Mouse (Mus musculus): ENCODE measurements around the gene Gipc2.

Gipc2 gene

GRCm38 (mm10) chr3:152064166-152064565 lies 101.9 kb downstream of the Gipc2 start:
- DNase-seq, result no peak

- DNase-seq, result no peak
Observed at GRCm38 (mm10) chr3:152062806-152063205, 103.2 kb downstream of the Gipc2 start.

GRCm38 (mm10) chr3:152061145-152061544 lies 104.9 kb downstream of the Gipc2 start:
- DNase-seq, result no peak

GRCm38 (mm10) chr3:152058235-152058634 lies 107.8 kb downstream of the Gipc2 start:
- DNase-seq, result no peak

- DNase-seq, result no peak
Observed at GRCm38 (mm10) chr3:152054260-152054659, 111.8 kb downstream of the Gipc2 start.

GRCm38 (mm10) chr3:152051959-152052358 lies 114.1 kb downstream of the Gipc2 start:
- no peak for DNase-seq

GRCm38 (mm10) chr3:152047914-152048313 lies 118.1 kb downstream of the Gipc2 start:
- no peak for DNase-seq

GRCm38 (mm10) chr3:152046895-152047294 lies 119.1 kb downstream of the Gipc2 start:
- no peak for DNase-seq

Data from cerebellum, adult 11-12 months (tissue).